Mouse (Mus musculus) intestine, postnatal 0 days (tissue): Measurements from ENCODE around the gene Cyth1. TPM values are rescaled to one million over a fixed set of nuclear protein-coding genes. Genes with fewer than 3 reads are reported as not detected.

Source experiments
- ATAC-seq: fragments of 200-750 bp; cut with Nextera tagmentation; 2 replicates; pipeline ENCODE4 v1.8.0; 2017; ENCODE audit warnings: mild to moderate bottlenecking, moderate TSS enrichment, moderate library complexity
- H3K27ac ChIP-seq: fragments of 300-500 bp; sonication (generic); 2 replicates; pipeline ENCODE4 v1.5.1; 2014; ENCODE audit warnings: mild to moderate bottlenecking, low read depth, low read length, moderate library complexity
- H3K27me3 ChIP-seq: fragments of 300-500 bp; sonication (generic); replicated peaks from 2 replicates; pipeline ENCODE4 v1.6.1; 2014; ENCODE audit warnings: low read length, mixed read lengths; ENCODE audit not compliant: control insufficient read depth, insufficient read depth
- H3K36me3 ChIP-seq: fragments of 300-500 bp; sonication (generic); 2 replicates; pipeline ENCODE4 v1.6.1; 2014; ENCODE audit warnings: mild to moderate bottlenecking, moderate library complexity; ENCODE audit not compliant: control insufficient read depth, insufficient read depth
- H3K4me1 ChIP-seq: fragments of 300-500 bp; sonication (generic); replicated peaks from 2 replicates; pipeline ENCODE4 v1.6.1; 2014; ENCODE audit warnings: antibody characterized with exemption, low read length, mixed read lengths; ENCODE audit not compliant: control insufficient read depth, insufficient read depth
- H3K4me2 ChIP-seq: fragments of 300-500 bp; sonication (generic); replicated peaks from 2 replicates; pipeline ENCODE4 v1.6.1; 2014; ENCODE audit warnings: low read depth, mild to moderate bottlenecking, moderate library complexity
- H3K4me3 ChIP-seq: fragments of 300-500 bp; sonication (generic); 2 replicates; pipeline ENCODE4 v1.5.1; 2014; ENCODE audit warnings: low read depth, low read length
- H3K9ac ChIP-seq: fragments of 300-500 bp; sonication (generic); 2 replicates; pipeline ENCODE4 v1.6.1; 2014; ENCODE audit warnings: mild to moderate bottlenecking, low read depth, low read length
- H3K9me3 ChIP-seq: fragments of 300-500 bp; sonication (generic); 2 replicates; pipeline ENCODE4 v1.6.1; 2016; ENCODE audit warnings: mixed run types; ENCODE audit not compliant: control insufficient read depth
- CTCF ChIP-seq: sonication (generic); IDR thresholded peaks from 2 replicates; pipeline ENCODE4 v1.5.1; 2016; ENCODE audit warnings: low read depth, mild to moderate bottlenecking, control low read depth, antibody characterized with exemption, moderate library complexity
- WGBS: fragments of 180-500 bp; shearing (Covaris S2); extraction: QIAGEN DNeasy Blood & Tissue Kit; methylation state at CpG from one replicate; pipeline ENCODE4 v1.1.7; 2014; 5-methylcytosine and 5-hydroxymethylcytosine counted together
- polyA plus RNA-seq: library from polyadenylated mRNA; unstranded; fragments of >200 nt; fragmentation: Nextera tagmentation; extraction: Ambion mirVana; gene quantifications from 2 replicates; pipeline ENCODE4 v1.2.1, GENCODE M21; 2015

Gene Cyth1
- polyA plus RNA-seq, 1 experiment from 2014 or later = 10.9 TPM

- no peak overlapping the region for H3K9ac ChIP-seq
- no peak for TF ChIP-seq CTCF
- H3K36me3 ChIP-seq = no peaks in the 10 kb centered on the region
- H3K4me2 ChIP-seq = no peak overlapping the region
- H3K27ac ChIP-seq = no peak overlapping the region
- H3K4me3 ChIP-seq = no peak overlapping the region
- WGBS = 64% methylated on average over 3 of the region's 3 CpGs
- no peaks in the 10 kb centered on the region for H3K27me3 ChIP-seq
- ATAC-seq = no peak
- peaks cover 27% of the 10 kb centered on the region for H3K4me1 ChIP-seq
- H3K9me3 ChIP-seq = no peaks in the 10 kb centered on the region
Measured at GRCm38 (mm10) chr11:118206267-118206666, 42.1 kb downstream of the Cyth1 start.

- no peaks in the 10 kb centered on the region for H3K36me3 ChIP-seq
- ATAC-seq = no peak
- H3K27me3 ChIP-seq = no peaks in the 10 kb centered on the region
- H3K4me1 ChIP-seq = peaks cover 23% of the 10 kb centered on the region
- no peaks in the 10 kb centered on the region for H3K9me3 ChIP-seq
- H3K27ac ChIP-seq = no peak overlapping the region
- no peak for TF ChIP-seq CTCF
- WGBS = 84% methylated on average over 6 of the region's 6 CpGs
- no peak overlapping the region for H3K4me2 ChIP-seq
- H3K4me3 ChIP-seq = no peak overlapping the region
- no peak overlapping the region for H3K9ac ChIP-seq
Measured at GRCm38 (mm10) chr11:118203469-118203868, 44.9 kb downstream of the Cyth1 start.

- H3K9me3 ChIP-seq = no peaks in the 10 kb centered on the region
- ATAC-seq = peak; percentile 50
- 11% methylated on average over 19 of the region's 19 CpGs for WGBS
- peak overlapping the region; percentile 66 for H3K4me2 ChIP-seq
- peak overlapping the region; percentile 31; the same call in 1 of the 2 replicates for H3K9ac ChIP-seq
- peak overlapping the region; percentile 60 for H3K27ac ChIP-seq
- H3K36me3 ChIP-seq = no peaks in the 10 kb centered on the region
- H3K4me1 ChIP-seq = peaks cover 28% of the 10 kb centered on the region
- H3K4me3 ChIP-seq = peak overlapping the region; percentile 25
- TF ChIP-seq CTCF = no peak
- H3K27me3 ChIP-seq = no peaks in the 10 kb centered on the region
Measured at GRCm38 (mm10) chr11:118202410-118203233, 45.8 kb downstream of the Cyth1 start.

GRCm38 (mm10) chr11:118201833-118202409, 46.5 kb downstream of the Cyth1 start:
- H3K27me3 ChIP-seq = no peaks in the 10 kb centered on the region
- peaks cover 30% of the 10 kb centered on the region for H3K4me1 ChIP-seq
- 40% methylated on average over 9 of the region's 9 CpGs for WGBS
- H3K4me3 ChIP-seq = peak overlapping the region; percentile 25
- H3K9ac ChIP-seq = 0 out of 2 replicates have a peak overlapping the region, but pooled peaks have one; percentile 31
- no peak for TF ChIP-seq CTCF
- H3K4me2 ChIP-seq = peak overlapping the region; percentile 66
- H3K36me3 ChIP-seq = no peaks in the 10 kb centered on the region
- H3K27ac ChIP-seq = peak overlapping the region; percentile 60; the same call in 1 of the 2 replicates
- no peak for ATAC-seq
- H3K9me3 ChIP-seq = no peaks in the 10 kb centered on the region

GRCm38 (mm10) chr11:118200834-118201830, 47.3 kb downstream of the Cyth1 start:
- no peak for ATAC-seq
- H3K27ac ChIP-seq = peak overlapping the region; percentile 11; the same call in 1 of the 2 replicates
- no peaks in the 10 kb centered on the region for H3K9me3 ChIP-seq
- H3K27me3 ChIP-seq = no peaks in the 10 kb centered on the region
- 14% methylated on average over 11 of the region's 11 CpGs for WGBS
- H3K4me3 ChIP-seq = no peak overlapping the region
- H3K9ac ChIP-seq = no peak overlapping the region; the same call in 1 of the 2 replicates
- no peak for TF ChIP-seq CTCF
- peak overlapping the region; percentile 66 for H3K4me2 ChIP-seq
- peaks cover 30% of the 10 kb centered on the region for H3K4me1 ChIP-seq
- H3K36me3 ChIP-seq = no peaks in the 10 kb centered on the region

- H3K27ac ChIP-seq = no peak overlapping the region
- no peak overlapping the region for H3K4me2 ChIP-seq
- 54% methylated on average over 2 of the region's 2 CpGs for WGBS
- H3K36me3 ChIP-seq = no peaks in the 10 kb centered on the region
- no peaks in the 10 kb centered on the region for H3K27me3 ChIP-seq
- no peaks in the 10 kb centered on the region for H3K9me3 ChIP-seq
- H3K9ac ChIP-seq = no peak overlapping the region
- no peak overlapping the region for H3K4me3 ChIP-seq
- ATAC-seq = no peak
- TF ChIP-seq CTCF = no peak
- peaks cover 38% of the 10 kb centered on the region for H3K4me1 ChIP-seq
Measured at GRCm38 (mm10) chr11:118198296-118198600, 50.1 kb downstream of the Cyth1 start.
